Mouse (Mus musculus) kidney, embryonic 14.5 days (tissue): ENCODE results near the gene Mslnl. TPM values are rescaled to one million over a fixed set of nuclear protein-coding genes. Genes with fewer than 3 reads are reported as not detected.

Experiments
- ATAC-seq: fragments of 200-750 bp; cut with Nextera tagmentation; 2 replicates; pipeline ENCODE4 v1.8.0; 2017; ENCODE audit warnings: moderate number of reproducible peaks, mild to moderate bottlenecking, moderate TSS enrichment, moderate library complexity; ENCODE audit not compliant: low FRiP score, low TSS enrichment
- H3K27ac ChIP-seq: fragments of 300-500 bp; sonication (generic); 2 replicates; pipeline ENCODE4 v1.5.1; 2014; ENCODE audit warnings: low read depth, mild to moderate bottlenecking, low read length, moderate library complexity, mixed read lengths
- H3K27me3 ChIP-seq: fragments of 300-500 bp; sonication (generic); 2 replicates; pipeline ENCODE4 v1.6.1; 2014; ENCODE audit warnings: mild to moderate bottlenecking, low read length; ENCODE audit not compliant: control insufficient read depth, insufficient read depth
- H3K36me3 ChIP-seq: fragments of 300-500 bp; sonication (generic); 2 replicates; pipeline ENCODE4 v1.6.1; 2014; ENCODE audit warnings: low read length, mixed read lengths; ENCODE audit not compliant: control insufficient read depth, insufficient read depth
- H3K4me1 ChIP-seq: fragments of 300-500 bp; sonication (generic); 2 replicates; pipeline ENCODE4 v1.6.1; 2014; ENCODE audit warnings: low read length, mixed read lengths; ENCODE audit not compliant: control insufficient read depth, insufficient read depth
- H3K4me2 ChIP-seq: fragments of 300-500 bp; sonication (generic); replicated peaks from 2 replicates; pipeline ENCODE4 v1.6.1; 2014; ENCODE audit warnings: low read depth, mild to moderate bottlenecking, low read length
- H3K4me3 ChIP-seq: fragments of 300-500 bp; sonication (generic); 2 replicates; pipeline ENCODE4 v1.5.1; 2014; ENCODE audit warnings: mild to moderate bottlenecking, low read length
- H3K9ac ChIP-seq: fragments of 300-500 bp; sonication (generic); 2 replicates; pipeline ENCODE4 v1.6.1; 2014; ENCODE audit warnings: low read depth, mild to moderate bottlenecking, low read length, moderate library complexity
- H3K9me3 ChIP-seq: fragments of 300-500 bp; sonication (generic); 2 replicates; pipeline ENCODE4 v1.6.1; 2016; ENCODE audit warnings: low read length; ENCODE audit not compliant: control insufficient read depth
- WGBS: fragments of 180-500 bp; shearing (Covaris S2); extraction: QIAGEN DNeasy Blood & Tissue Kit; methylation state at CpG from one replicate; pipeline ENCODE4 v1.1.7; 2014; 5-methylcytosine and 5-hydroxymethylcytosine counted together
- polyA plus RNA-seq: library from polyadenylated mRNA; unstranded; fragments of >200 nt; fragmentation: Nextera tagmentation; extraction: Ambion mirVana; gene quantifications from 2 replicates; pipeline ENCODE4 v1.2.1, GENCODE M21; 2014

The Mslnl gene
- not detected in 2 replicates for polyA plus RNA-seq

GRCm38 (mm10) chr17:25735745-25736144 lies at the start of gene Mslnl:
Mslnl (plus strand) TSS chr17:25736042.
- no peak within 1 kb of the TSS for H3K4me3 ChIP-seq
- no peak within 1 kb of the TSS for H3K9ac ChIP-seq
- H3K4me2 ChIP-seq, result no peak within 1 kb of the TSS
- WGBS, result 63% methylated on average over 3 of the region's 3 CpGs
- no peaks in the 10 kb centered on the region for H3K4me1 ChIP-seq
- H3K36me3 ChIP-seq, result 0 out of 2 replicates have a peak, but pooled peaks cover under 1% of the 10 kb centered on the region
- H3K27me3 ChIP-seq, result no peaks in the 10 kb centered on the region
- H3K27ac ChIP-seq, result no peak within 1 kb of the TSS
- ATAC-seq, result no peak
- H3K9me3 ChIP-seq, result no peaks in the 10 kb centered on the region

GRCm38 (mm10) chr17:25686323-25686722 lies 49.5 kb upstream of the Mslnl start:
- Histone ChIP-seq H3K9ac (no peak overlapping the region), H3K27ac (no peak overlapping the region), H3K36me3 (no peaks in the 10 kb centered on the region), H3K9me3 (no peaks in the 10 kb centered on the region), H3K4me1 (no peaks in the 10 kb centered on the region), H3K27me3 (no peaks in the 10 kb centered on the region), H3K4me3 (no peak overlapping the region), H3K4me2 (no peak overlapping the region)
- WGBS, result 44% methylated on average over 7 of the region's 7 CpGs
- no peak for ATAC-seq

- WGBS, result 73% methylated on average over 4 of the region's 4 CpGs
- Histone ChIP-seq H3K9me3 (no peaks in the 10 kb centered on the region), H3K36me3 (no peaks in the 10 kb centered on the region), H3K4me3 (no peak overlapping the region), H3K27me3 (no peaks in the 10 kb centered on the region), H3K4me1 (no peaks in the 10 kb centered on the region), H3K9ac (no peak overlapping the region), H3K27ac (no peak overlapping the region), H3K4me2 (no peak overlapping the region)
- no peak for ATAC-seq
Measured at GRCm38 (mm10) chr17:25688922-25689321, 46.9 kb upstream of the Mslnl start.

GRCm38 (mm10) chr17:25696263-25696662 lies 39.6 kb upstream of the Mslnl start:
- ATAC-seq, result no peak
- no peak overlapping the region for H3K4me2 ChIP-seq
- WGBS, result 24% methylated on average over 1 of the region's 1 CpGs
- no peak overlapping the region for H3K27ac ChIP-seq
- H3K9ac ChIP-seq, result no peak overlapping the region
- H3K27me3 ChIP-seq, result no peaks in the 10 kb centered on the region
- H3K9me3 ChIP-seq, result no peaks in the 10 kb centered on the region
- H3K4me3 ChIP-seq, result no peak overlapping the region
- no peaks in the 10 kb centered on the region for H3K4me1 ChIP-seq
- H3K36me3 ChIP-seq, result no peaks in the 10 kb centered on the region

GRCm38 (mm10) chr17:25698446-25698845 lies 37.4 kb upstream of the Mslnl start:
- H3K9me3 ChIP-seq, result no peaks in the 10 kb centered on the region
- 12% methylated on average over 7 of the region's 7 CpGs for WGBS
- no peak overlapping the region for H3K9ac ChIP-seq
- H3K27ac ChIP-seq, result no peak overlapping the region
- no peaks in the 10 kb centered on the region for H3K27me3 ChIP-seq
- no peak overlapping the region for H3K4me2 ChIP-seq
- H3K4me1 ChIP-seq, result no peaks in the 10 kb centered on the region
- peak; percentile 43; the same call in 1 of the 2 replicates for ATAC-seq
- no peaks in the 10 kb centered on the region for H3K36me3 ChIP-seq
- no peak overlapping the region for H3K4me3 ChIP-seq

- no peaks in the 10 kb centered on the region for H3K36me3 ChIP-seq
- no peak overlapping the region for H3K27ac ChIP-seq
- 59% methylated on average over 9 of the region's 9 CpGs for WGBS
- H3K9ac ChIP-seq, result no peak overlapping the region
- ATAC-seq, result no peak
- H3K4me1 ChIP-seq, result no peaks in the 10 kb centered on the region
- no peak overlapping the region for H3K4me2 ChIP-seq
- H3K27me3 ChIP-seq, result no peaks in the 10 kb centered on the region
- no peak overlapping the region for H3K4me3 ChIP-seq
- H3K9me3 ChIP-seq, result no peaks in the 10 kb centered on the region
Measured at GRCm38 (mm10) chr17:25700863-25701496, 34.9 kb upstream of the Mslnl start.

- no peak overlapping the region for H3K4me3 ChIP-seq
- no peaks in the 10 kb centered on the region for H3K36me3 ChIP-seq
- H3K4me1 ChIP-seq, result no peaks in the 10 kb centered on the region
- 91% methylated on average over 2 of the region's 2 CpGs for WGBS
- H3K9ac ChIP-seq, result no peak overlapping the region
- no peaks in the 10 kb centered on the region for H3K9me3 ChIP-seq
- no peak overlapping the region for H3K4me2 ChIP-seq
- H3K27me3 ChIP-seq, result no peaks in the 10 kb centered on the region
- ATAC-seq, result no peak
- H3K27ac ChIP-seq, result no peak overlapping the region
Measured at GRCm38 (mm10) chr17:25709994-25710393, 25.8 kb upstream of the Mslnl start.

- Histone ChIP-seq H3K4me2 (no peak overlapping the region), H3K9ac (no peak overlapping the region), H3K27me3 (peaks cover 4% of the 10 kb centered on the region; the same call in 1 of the 2 replicates), H3K36me3 (no peaks in the 10 kb centered on the region), H3K4me3 (no peak overlapping the region), H3K9me3 (no peaks in the 10 kb centered on the region), H3K27ac (no peak overlapping the region), H3K4me1 (peaks cover 2% of the 10 kb centered on the region; the same call in 1 of the 2 replicates)
- 77% methylated on average over 4 of the region's 4 CpGs for WGBS
- no peak for ATAC-seq
Measured at GRCm38 (mm10) chr17:25711136-25711535, 24.7 kb upstream of the Mslnl start.

GRCm38 (mm10) chr17:25715627-25716026 lies 20.2 kb upstream of the Mslnl start:
- H3K4me3 ChIP-seq, result no peak overlapping the region
- no peak for ATAC-seq
- 53% methylated on average over 3 of the region's 3 CpGs for WGBS

More at GRCm38 (mm10) chr17:25715627-25716026, 20.2 kb upstream of the Mslnl start:
- no peak overlapping the region for H3K27ac ChIP-seq
- H3K4me2 ChIP-seq, result no peak overlapping the region
- no peak overlapping the region for H3K9ac ChIP-seq
- no peaks in the 10 kb centered on the region for H3K9me3 ChIP-seq
- H3K27me3 ChIP-seq, result peaks cover 17% of the 10 kb centered on the region
- peaks cover 15% of the 10 kb centered on the region; the same call in 1 of the 2 replicates for H3K4me1 ChIP-seq
- H3K36me3 ChIP-seq, result peaks cover 9% of the 10 kb centered on the region
